Mouse (Mus musculus): ENCODE data around the gene Olfml2b.
A peak's percentile ranks its signal among the peaks of the same experiment; 100 is the strongest.

Olfml2b gene

GRCm38 (mm10) chr1:170644255-170645205 is at the start of gene Olfml2b:
TSS of gene Olfml2b (plus strand) at chr1:170644532.
- no peak for DNase-seq (ENCODE audit: low read depth)

GRCm38 (mm10) chr1:170594575-170594974 is 49.8 kb upstream of the Olfml2b start:
- no peak for DNase-seq (ENCODE audit: low read depth)

- no peak for DNase-seq (ENCODE audit: low read depth)
These were observed 38.9 kb upstream of the Olfml2b start for GRCm38 (mm10) chr1:170605228-170606001.

- DNase-seq (ENCODE audit: low read depth) = no peak
These were observed 37.0 kb upstream of the Olfml2b start for GRCm38 (mm10) chr1:170607231-170607917.

GRCm38 (mm10) chr1:170608461-170609071 is 35.8 kb upstream of the Olfml2b start:
- DNase-seq (ENCODE audit: low read depth) = no peak

GRCm38 (mm10) chr1:170609872-170610271 is 34.5 kb upstream of the Olfml2b start:
- no peak for DNase-seq (ENCODE audit: low read depth)

GRCm38 (mm10) chr1:170610289-170610688 is 34.0 kb upstream of the Olfml2b start:
- no peak for DNase-seq (ENCODE audit: low read depth)

- no peak for DNase-seq (ENCODE audit: low read depth)
These were observed 33.6 kb upstream of the Olfml2b start for GRCm38 (mm10) chr1:170610695-170611094.

- DNase-seq (ENCODE audit: low read depth) = no peak
These were observed 32.7 kb upstream of the Olfml2b start for GRCm38 (mm10) chr1:170611631-170612030.

- DNase-seq (ENCODE audit: low read depth) = no peak
These were observed 31.1 kb upstream of the Olfml2b start for GRCm38 (mm10) chr1:170612968-170613872.

GRCm38 (mm10) chr1:170619686-170620374 is 24.5 kb upstream of the Olfml2b start:
- DNase-seq (ENCODE audit: low read depth) = no peak

GRCm38 (mm10) chr1:170622934-170623333 is 21.4 kb upstream of the Olfml2b start:
- DNase-seq (ENCODE audit: low read depth) = peak; percentile 67

GRCm38 (mm10) chr1:170623432-170623831 is 20.9 kb upstream of the Olfml2b start:
- no peak for DNase-seq (ENCODE audit: low read depth)

GRCm38 (mm10) chr1:170630489-170630888 is 13.8 kb upstream of the Olfml2b start:
- DNase-seq (ENCODE audit: low read depth) = no peak

GRCm38 (mm10) chr1:170631571-170631970 is 12.8 kb upstream of the Olfml2b start:
- no peak for DNase-seq (ENCODE audit: low read depth)

GRCm38 (mm10) chr1:170632385-170632784 is 11.9 kb upstream of the Olfml2b start:
- peak; percentile 69 for DNase-seq (ENCODE audit: low read depth)

- DNase-seq (ENCODE audit: low read depth) = no peak
These were observed 11.5 kb upstream of the Olfml2b start for GRCm38 (mm10) chr1:170632856-170633255.

- DNase-seq (ENCODE audit: low read depth) = no peak
These were observed 5.4 kb upstream of the Olfml2b start for GRCm38 (mm10) chr1:170638941-170639340.

GRCm38 (mm10) chr1:170645896-170646605 is 1.7 kb downstream of the Olfml2b start:
- no peak for DNase-seq (ENCODE audit: low read depth)
